In the genomic region with DNA sequence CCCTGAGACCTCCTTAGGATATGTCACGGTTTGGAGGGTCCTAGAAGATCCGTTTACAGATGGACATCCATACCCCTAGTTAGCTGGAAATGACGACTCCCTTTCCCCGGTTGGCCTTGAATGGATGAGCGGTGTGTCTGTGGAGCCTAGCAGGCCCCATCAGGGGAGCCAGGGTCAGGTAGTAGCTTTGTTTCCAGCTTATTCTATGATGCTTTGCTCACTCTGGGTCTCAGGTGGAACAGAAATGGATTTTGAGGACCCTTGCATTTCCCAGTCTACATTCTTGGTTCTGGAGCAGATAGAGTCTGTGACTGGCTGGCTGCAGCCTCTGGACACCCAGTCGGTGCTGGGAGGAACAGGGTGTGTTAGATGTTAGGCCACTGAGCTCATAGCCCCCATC, we compare ENCODE assay signal across 8 mouse cellular contexts. TPM values are rescaled to one million over a fixed set of nuclear protein-coding genes. Genes with fewer than 3 reads are reported as not detected.
DNase-seq lines count a peak whose midpoint lies in the region; ATAC-seq and TF ChIP-seq lines count a peak whose summit lies in the region.

No protein-coding gene starts in this region.

- H3K27me3 ChIP-seq in heart, embryonic 14.5 days (ENCODE audit: control insufficient read depth, insufficient read depth, low read length): no peaks in the 10 kb centered on the region
- H3K27me3 ChIP-seq in hindbrain, embryonic 12.5 days: no peaks in the 10 kb centered on the region
- H3K27me3 ChIP-seq in midbrain, embryonic 12.5 days: no peaks in the 10 kb centered on the region

- H3K4me1 ChIP-seq in heart, embryonic 14.5 days (ENCODE audit: control insufficient read depth in 2 of 2, insufficient read depth in 2 of 2, low read length in 2 of 2): peaks cover 36 to 71% of the 10 kb centered on the region in 2 experiments
- peaks cover 9% of the 10 kb centered on the region for H3K4me1 ChIP-seq in cortical plate, adult 2 months (ENCODE audit: control insufficient read depth, insufficient read depth, low read length)
- peaks cover 74% of the 10 kb centered on the region for H3K4me1 ChIP-seq in hindbrain, embryonic 12.5 days
- H3K4me1 ChIP-seq in midbrain, embryonic 12.5 days: peaks cover 70% of the 10 kb centered on the region

- no peak for ATAC-seq in heart, embryonic 14.5 days (ENCODE audit: insufficient number of reproducible peaks, insufficient read depth, low FRiP score, low read depth)
- no peak for ATAC-seq in hindbrain, embryonic 12.5 days (ENCODE audit: low FRiP score)
- ATAC-seq in midbrain, embryonic 12.5 days (ENCODE audit: low FRiP score, low read depth): no peak

- 66% methylated on average over 6 of the region's 6 CpGs for WGBS in heart, embryonic 14.5 days
- WGBS in hindbrain, embryonic 12.5 days: 73% methylated on average over 6 of the region's 6 CpGs
- WGBS in midbrain, embryonic 12.5 days: 82% methylated on average over 6 of the region's 6 CpGs

- TF ChIP-seq POLR2A in cortical plate, adult 2 months (IDR thresholded peaks at IDR 0.05; ENCODE audit: extremely low read depth, insufficient read depth, low read length): no peak

- H3K4me2 ChIP-seq in heart, embryonic 14.5 days (ENCODE audit: low read length): peak overlapping the region; percentile 94
- H3K4me2 ChIP-seq in hindbrain, embryonic 12.5 days (replicated peaks): peak overlapping the region; percentile 96
- peak overlapping the region; percentile 98 for H3K4me2 ChIP-seq in midbrain, embryonic 12.5 days (replicated peaks)

- peak overlapping the region; percentile 96 for H3K9ac ChIP-seq in heart, embryonic 14.5 days (ENCODE audit: low read length)
- peak overlapping the region; percentile 97 for H3K9ac ChIP-seq in hindbrain, embryonic 12.5 days
- H3K9ac ChIP-seq in midbrain, embryonic 12.5 days (replicated peaks): peak overlapping the region; percentile 97

- no peaks in the 10 kb centered on the region for H3K9me3 ChIP-seq in heart, embryonic 14.5 days (ENCODE audit: control insufficient read depth, low read length)
- H3K9me3 ChIP-seq in hindbrain, embryonic 12.5 days (replicated peaks): no peaks in the 10 kb centered on the region
- H3K9me3 ChIP-seq in midbrain, embryonic 12.5 days: no peaks in the 10 kb centered on the region

- TF ChIP-seq CTCF in cortical plate, adult 2 months (IDR thresholded peaks at IDR 0.05; ENCODE audit: extremely low read depth, insufficient read depth, low read length): no peak

- DNase-seq in heart, adult 9 months (ENCODE audit: low spot score in 2 of 2): no peak
- DNase-seq in embryo, embryonic 10.5 days (ENCODE audit: low spot score): no peak
- no peak for DNase-seq in thymus, postnatal 10 days (ENCODE audit: low spot score in 2 of 2)
- DNase-seq in testis, postnatal 14 days (ENCODE audit: low spot score): no peak

- peaks cover 11% of the 10 kb centered on the region for H3K36me3 ChIP-seq in heart, embryonic 14.5 days (ENCODE audit: control insufficient read depth, insufficient read depth, low read length)
- peaks cover 13% of the 10 kb centered on the region for H3K36me3 ChIP-seq in hindbrain, embryonic 12.5 days
- H3K36me3 ChIP-seq in midbrain, embryonic 12.5 days: peaks cover 10% of the 10 kb centered on the region

- peak overlapping the region; percentile 50 to 95; a peak in 2 of 4 replicates for H3K27ac ChIP-seq in heart, embryonic 14.5 days (replicated peaks in 1 of 2; ENCODE audit: control insufficient read depth in 1 of 2, insufficient read depth in 1 of 2, low read depth in 2 of 2, low read length in 2 of 2)
- H3K27ac ChIP-seq in cortical plate, adult 2 months (ENCODE audit: insufficient read depth, low read length): no peak overlapping the region
- H3K27ac ChIP-seq in hindbrain, embryonic 12.5 days: 0 out of 2 replicates have a peak overlapping the region, but pooled peaks have one; percentile 3
- H3K27ac ChIP-seq in midbrain, embryonic 12.5 days (replicated peaks): no peak overlapping the region

- peak overlapping the region in 1 of 2 experiments; percentile 94; a peak in 3 of 4 replicates for H3K4me3 ChIP-seq in heart, embryonic 14.5 days (ENCODE audit: control insufficient read depth in 1 of 2, insufficient read depth in 1 of 2, low read depth in 1 of 2, low read length in 2 of 2)
- H3K4me3 ChIP-seq in cortical plate, adult 2 months (ENCODE audit: insufficient read depth, low read length): peak overlapping the region; percentile 39
- peak overlapping the region; percentile 97 for H3K4me3 ChIP-seq in hindbrain, embryonic 12.5 days
- H3K4me3 ChIP-seq in midbrain, embryonic 12.5 days: peak overlapping the region; percentile 97

RNA-seq across cellular contexts. Expression of a gene that starts 1.4 kb away (rescaled TPM):
- 13.6 and 15.2 TPM in 2 replicates for polyA plus RNA-seq in heart, embryonic 14.5 days (2014; fragmentation: Nextera tagmentation; extraction: Ambion mirVana)
- polyA plus RNA-seq in cortical plate, adult 2 months (2012; rRNA removed): 204 and 230 TPM in 2 replicates
- 10.9 and 13.4 TPM in 2 replicates for polyA plus RNA-seq in hindbrain, embryonic 12.5 days (2016; fragmentation: Nextera tagmentation; extraction: Ambion mirVana)
- polyA plus RNA-seq in midbrain, embryonic 12.5 days (2016; fragmentation: Nextera tagmentation; extraction: Ambion mirVana): 12.9 and 13.0 TPM in 2 replicates

RNA-seq across cellular contexts. Expression of a gene that starts 5.3 kb away (rescaled TPM):
- 5.1 and 5.2 TPM in 2 replicates for polyA plus RNA-seq in heart, embryonic 14.5 days (2014; fragmentation: Nextera tagmentation; extraction: Ambion mirVana)
- 150 and 151 TPM in 2 replicates for polyA plus RNA-seq in cortical plate, adult 2 months (2012; rRNA removed)
- polyA plus RNA-seq in hindbrain, embryonic 12.5 days (2016; fragmentation: Nextera tagmentation; extraction: Ambion mirVana): 28.3 and 29.2 TPM in 2 replicates
- polyA plus RNA-seq in midbrain, embryonic 12.5 days (2016; fragmentation: Nextera tagmentation; extraction: Ambion mirVana): 22.3 and 26.1 TPM in 2 replicates

RNA-seq across cellular contexts. Expression of a gene that starts 20.1 kb away (rescaled TPM):
- polyA plus RNA-seq in heart, embryonic 14.5 days (2014; fragmentation: Nextera tagmentation; extraction: Ambion mirVana): 1.6 and 1.8 TPM in 2 replicates
- polyA plus RNA-seq in cortical plate, adult 2 months (2012; rRNA removed): 0.64 and 0.77 TPM in 2 replicates
- polyA plus RNA-seq in hindbrain, embryonic 12.5 days (2016; fragmentation: Nextera tagmentation; extraction: Ambion mirVana): 3.5 and 4.2 TPM in 2 replicates
- polyA plus RNA-seq in midbrain, embryonic 12.5 days (2016; fragmentation: Nextera tagmentation; extraction: Ambion mirVana): 3.4 and 4.3 TPM in 2 replicates

RNA-seq across cellular contexts. Expression of a gene that starts 21.0 kb away (rescaled TPM):
- polyA plus RNA-seq in heart, embryonic 14.5 days (2014; fragmentation: Nextera tagmentation; extraction: Ambion mirVana): 28.7 and 30.0 TPM in 2 replicates
- 6.8 and 7.2 TPM in 2 replicates for polyA plus RNA-seq in cortical plate, adult 2 months (2012; rRNA removed)
- 29.7 and 32.3 TPM in 2 replicates for polyA plus RNA-seq in hindbrain, embryonic 12.5 days (2016; fragmentation: Nextera tagmentation; extraction: Ambion mirVana)
- 28.8 and 31.3 TPM in 2 replicates for polyA plus RNA-seq in midbrain, embryonic 12.5 days (2016; fragmentation: Nextera tagmentation; extraction: Ambion mirVana)

RNA-seq across cellular contexts. Expression of a gene that starts 24.2 kb away (rescaled TPM):
- not detected in 2 replicates for polyA plus RNA-seq in heart, embryonic 14.5 days (2014; fragmentation: Nextera tagmentation; extraction: Ambion mirVana)
- not detected in 2 replicates for polyA plus RNA-seq in cortical plate, adult 2 months (2012; rRNA removed)
- 0.14 TPM in 1 of 2 replicates, not detected in the other for polyA plus RNA-seq in hindbrain, embryonic 12.5 days (2016; fragmentation: Nextera tagmentation; extraction: Ambion mirVana)
- not detected in 2 replicates for polyA plus RNA-seq in midbrain, embryonic 12.5 days (2016; fragmentation: Nextera tagmentation; extraction: Ambion mirVana)

Comparison
In these comparisons a context has a peak if more than half of its experiments do, and no peak if none do; other contexts are left out.
1. H3K27ac ChIP-seq: peak in heart, embryonic 14.5 days (2 of 2) and hindbrain, embryonic 12.5 days (single experiment); none in cortical plate, adult 2 months (single experiment) and midbrain, embryonic 12.5 days (single experiment).
2. RNA of a gene that starts 1.4 kb away (polyA plus RNA-seq): 204 to 230 TPM in cortical plate, adult 2 months; 13.6 to 15.2 TPM in heart, embryonic 14.5 days, 10.9 to 13.4 TPM in hindbrain, embryonic 12.5 days and 12.9 to 13.0 TPM in midbrain, embryonic 12.5 days; every median in the first group is over 10 times any median in the second.
3. Peak in every context shown above with its lines, with median percentiles within 50 percentile points of each other: H3K4me2 ChIP-seq and H3K9ac ChIP-seq.